Mouse (Mus musculus): ENCODE data around the gene Krt25. TPM values are rescaled to one million over a fixed set of nuclear protein-coding genes. Genes with fewer than 3 reads are reported as not detected.

The Krt25 gene
- polyA plus RNA-seq, 1 experiment: 0.05 TPM

GRCm38 (mm10) chr11:99276786-99277185, 46.0 kb downstream of the Krt25 start:
- DNase-seq (ENCODE audit: low read depth): peak; percentile 8
- TF ChIP-seq POLR2A (IDR thresholded peaks at IDR 0.05; ENCODE audit: borderline replicate concordance, extremely low read depth, insufficient read depth, insufficient read length, poor library complexity, severe bottlenecking) (no peak), CTCF (IDR thresholded peaks at IDR 0.05; ENCODE audit: borderline replicate concordance, extremely low read depth, insufficient read depth, insufficient read length) (no peak)

DNA sequence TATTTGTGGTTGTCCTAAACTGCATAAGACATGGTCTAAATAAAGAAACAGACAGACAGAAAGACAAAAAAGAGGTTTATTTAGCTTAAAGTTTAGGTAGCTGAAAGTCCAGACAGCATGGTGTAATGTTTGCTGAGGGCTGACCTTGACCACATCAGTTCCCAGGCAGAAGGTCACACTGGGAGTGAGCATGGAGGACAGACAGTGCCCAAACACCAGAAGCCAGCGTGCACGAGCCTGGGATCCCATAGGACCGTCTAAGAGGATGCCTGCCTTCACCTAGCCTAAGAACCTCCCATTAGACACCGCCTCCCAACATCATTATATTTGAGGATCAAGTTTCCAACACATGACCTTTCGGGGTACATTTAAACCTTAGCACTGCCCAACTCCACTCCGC, 47.1 kb downstream of the Krt25 start:
- TF ChIP-seq CTCF (IDR thresholded peaks at IDR 0.05; ENCODE audit: borderline replicate concordance, extremely low read depth, insufficient read depth, insufficient read length) (no peak), POLR2A (IDR thresholded peaks at IDR 0.05; ENCODE audit: borderline replicate concordance, extremely low read depth, insufficient read depth, insufficient read length, poor library complexity, severe bottlenecking) (no peak)

GRCm38 (mm10) chr11:99272721-99273120, 50.0 kb downstream of the Krt25 start:
- no peak for DNase-seq (ENCODE audit: low read depth)
- no peak for TF ChIP-seq CTCF (IDR thresholded peaks at IDR 0.05; ENCODE audit: borderline replicate concordance, extremely low read depth, insufficient read depth, insufficient read length)
- no peak for TF ChIP-seq POLR2A (IDR thresholded peaks at IDR 0.05; ENCODE audit: borderline replicate concordance, extremely low read depth, insufficient read depth, insufficient read length, poor library complexity, severe bottlenecking)

More for the DNA sequence above, 47.1 kb downstream of the Krt25 start:
- no peak for DNase-seq (ENCODE audit: low read depth)

DNA sequence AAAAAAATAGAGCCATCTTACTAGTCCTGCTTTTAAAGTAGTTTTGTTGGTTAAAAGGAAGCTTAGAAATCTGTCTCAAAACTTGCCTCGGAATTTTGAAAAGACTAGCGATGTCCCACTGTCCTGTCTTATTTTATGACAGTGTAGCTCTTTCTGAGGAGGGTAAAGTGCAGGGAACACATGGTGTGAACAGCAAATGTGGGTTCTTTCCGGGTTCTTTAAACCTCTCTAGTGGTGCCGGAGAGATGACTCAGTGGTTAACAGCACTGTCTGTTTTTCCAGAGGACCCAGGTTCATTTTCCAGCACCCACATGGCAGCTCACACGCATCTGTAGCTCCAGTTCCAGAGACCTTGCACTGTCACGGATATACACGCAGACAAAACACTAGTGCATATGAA, 53.6 kb downstream of the Krt25 start:
- no peak for DNase-seq (ENCODE audit: low read depth)
- TF ChIP-seq CTCF (IDR thresholded peaks at IDR 0.05; ENCODE audit: borderline replicate concordance, extremely low read depth, insufficient read depth, insufficient read length): no peak
- no peak for TF ChIP-seq POLR2A (IDR thresholded peaks at IDR 0.05; ENCODE audit: borderline replicate concordance, extremely low read depth, insufficient read depth, insufficient read length, poor library complexity, severe bottlenecking)

- no peak for TF ChIP-seq POLR2A (IDR thresholded peaks at IDR 0.05; ENCODE audit: borderline replicate concordance, extremely low read depth, insufficient read depth, insufficient read length, poor library complexity, severe bottlenecking)
- TF ChIP-seq CTCF (IDR thresholded peaks at IDR 0.05; ENCODE audit: borderline replicate concordance, extremely low read depth, insufficient read depth, insufficient read length): no peak
- peak; percentile 35 for DNase-seq (ENCODE audit: low read depth)
Observed at GRCm38 (mm10) chr11:99265796-99266195, 57.0 kb downstream of the Krt25 start.

Other genes starting within 250 kb of the Krt25 start
- 0.08 and 0.16 TPM in 2 replicates for gene Tns4, start 233.6 kb downstream of the Krt25 start, polyA plus RNA-seq (2012; rRNA removed)
- gene Ccr7, start 167.9 kb downstream of the Krt25 start, polyA plus RNA-seq (2012; rRNA removed): 0.07 TPM in 1 of 2 replicates, not detected in the other
- 162 and 270 TPM in 2 replicates for gene Smarce1, start 91.9 kb downstream of the Krt25 start, polyA plus RNA-seq (2012; rRNA removed)
- gene Krt222, start 78.9 kb downstream of the Krt25 start, polyA plus RNA-seq (2012; rRNA removed): 1.4 and 2.9 TPM in 2 replicates
- 0.08 TPM in 1 of 2 replicates, not detected in the other for gene Krt24, start 37.7 kb downstream of the Krt25 start, polyA plus RNA-seq (2012; rRNA removed)
- 0.06 and 0.08 TPM in 2 replicates for gene Krt26, start 15.0 kb upstream of the Krt25 start, polyA plus RNA-seq (2012; rRNA removed)
- 0.05 TPM in 1 of 2 replicates, not detected in the other for gene Krt27, start 28.2 kb upstream of the Krt25 start, polyA plus RNA-seq (2012; rRNA removed)
- gene Krt28, start 52.0 kb upstream of the Krt25 start, polyA plus RNA-seq (2012; rRNA removed): 0.23 and 0.25 TPM in 2 replicates
- 11.9 and 20.0 TPM in 2 replicates for gene Krt10, start 66.4 kb upstream of the Krt25 start, polyA plus RNA-seq (2012; rRNA removed)
- 0.04 and 0.05 TPM in 2 replicates for gene Krt12, start 99.3 kb upstream of the Krt25 start, polyA plus RNA-seq (2012; rRNA removed)
- 0.14 TPM in 1 of 2 replicates, not detected in the other for gene Krt20, start 115.2 kb upstream of the Krt25 start, polyA plus RNA-seq (2012; rRNA removed)
- 0.08 TPM in 1 of 2 replicates, not detected in the other for gene Krt23, start 170.2 kb upstream of the Krt25 start, polyA plus RNA-seq (2012; rRNA removed)
- not detected in 2 replicates for gene Krt39, start 198.4 kb upstream of the Krt25 start, polyA plus RNA-seq (2012; rRNA removed)
- not detected in 2 replicates for gene Krt40, start 220.2 kb upstream of the Krt25 start, polyA plus RNA-seq (2012; rRNA removed)
- gene Krtap3-3, start 227.9 kb upstream of the Krt25 start, polyA plus RNA-seq (2012; rRNA removed): not detected in 2 replicates
- gene Krtap3-2, start 233.9 kb upstream of the Krt25 start, polyA plus RNA-seq (2012; rRNA removed): not detected in 2 replicates
- not detected in 2 replicates for gene Gm11939, start 236.5 kb upstream of the Krt25 start, polyA plus RNA-seq (2012; rRNA removed)
- not detected in 2 replicates for gene Krtap3-1, start 243.7 kb upstream of the Krt25 start, polyA plus RNA-seq (2012; rRNA removed)